Mouse (Mus musculus): ENCODE results near the gene Ddi1.

DNA sequence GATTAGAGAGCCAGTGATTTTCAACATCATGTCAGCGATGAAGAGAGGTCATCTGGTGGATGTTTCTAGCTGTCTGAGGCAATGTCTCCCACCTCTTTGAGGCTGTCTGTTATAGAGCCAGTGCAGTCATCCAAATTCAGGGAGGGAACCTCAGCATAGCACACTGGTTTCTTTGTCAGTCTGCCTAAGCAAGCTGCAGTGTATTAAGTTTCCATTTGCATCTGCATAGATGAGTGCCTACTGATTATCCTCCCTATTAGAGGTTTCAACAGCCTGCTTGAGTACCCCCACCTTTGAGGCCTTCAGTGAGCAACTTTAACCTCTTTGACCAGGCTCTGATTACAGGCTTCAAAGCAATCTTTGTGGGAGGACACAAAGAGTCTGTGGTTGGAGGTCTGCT lies 17.1 kb upstream of the Ddi1 start:
- TF ChIP-seq MAX (IDR thresholded peaks at IDR 0.05): no peak
- no peak for TF ChIP-seq CTCF (IDR thresholded peaks at IDR 0.05; ENCODE audit: control insufficient read depth, insufficient read depth, insufficient read length)
- no peak for TF ChIP-seq USF1 (IDR thresholded peaks at IDR 0.05; ENCODE audit: low read depth)
- TF ChIP-seq MYOD1 (IDR thresholded peaks at IDR 0.05; ENCODE audit: control insufficient read depth, insufficient read length, low read depth): no peak

Measured in C2C12 (cell line).